Mouse (Mus musculus) hindbrain, postnatal 0 days (tissue): Measurements from ENCODE around the gene Kctd3. TPM values are rescaled to one million over a fixed set of nuclear protein-coding genes. Genes with fewer than 3 reads are reported as not detected.

ENCODE experiments used
- ATAC-seq: fragments of 200-750 bp; cut with Nextera tagmentation; 2 replicates; pipeline ENCODE4 v1.8.0; 2017; ENCODE audit warnings: mild to moderate bottlenecking, moderate TSS enrichment, moderate library complexity
- DNase-seq: peaks from one replicate; pipeline ENCODE4 v3.0.0-alpha.2; 2015; ENCODE audit warnings: low spot score
- H3K27ac ChIP-seq: fragments of 300-500 bp; sonication (generic); 2 replicates; pipeline ENCODE4 v1.5.1; 2014; ENCODE audit warnings: mild to moderate bottlenecking
- H3K27me3 ChIP-seq: fragments of 300-500 bp; sonication (generic); 2 replicates; pipeline ENCODE4 v1.6.1; 2014; ENCODE audit warnings: low read length, mixed read lengths; ENCODE audit not compliant: insufficient read depth
- H3K36me3 ChIP-seq: fragments of 300-500 bp; sonication (generic); 2 replicates; pipeline ENCODE4 v1.6.1; 2014; ENCODE audit warnings: low read length, mixed read lengths; ENCODE audit not compliant: insufficient read depth
- H3K4me1 ChIP-seq: fragments of 300-500 bp; sonication (generic); 2 replicates; pipeline ENCODE4 v1.6.1; 2014; ENCODE audit warnings: antibody characterized with exemption, low read length, mixed read lengths; ENCODE audit not compliant: insufficient read depth
- H3K4me2 ChIP-seq: fragments of 300-500 bp; sonication (generic); 2 replicates; pipeline ENCODE4 v1.6.1; 2014; ENCODE audit warnings: low read depth, mild to moderate bottlenecking, low read length, moderate library complexity, mixed read lengths
- H3K4me3 ChIP-seq: fragments of 300-500 bp; sonication (generic); 2 replicates; pipeline ENCODE4 v1.5.1; 2014; ENCODE audit warnings: low read length
- H3K9ac ChIP-seq: fragments of 300-500 bp; sonication (generic); replicated peaks from 2 replicates; pipeline ENCODE4 v1.6.1; 2014; ENCODE audit warnings: mild to moderate bottlenecking, low read length, moderate library complexity, mixed read lengths
- H3K9me3 ChIP-seq: fragments of 300-500 bp; sonication (generic); 2 replicates; pipeline ENCODE4 v1.6.1; 2016; ENCODE audit warnings: low read length, mixed read lengths
- CTCF ChIP-seq: IDR thresholded peaks from 2 replicates; pipeline ENCODE4 v1.5.1; 2016; ENCODE audit warnings: antibody characterized with exemption, control low read depth, low read depth
- WGBS: fragments of 180-500 bp; shearing (Covaris S2); extraction: QIAGEN DNeasy Blood & Tissue Kit; methylation state at CpG from one replicate; pipeline ENCODE4 v1.1.7; 2014; 5-methylcytosine and 5-hydroxymethylcytosine counted together
- polyA plus RNA-seq: library from polyadenylated mRNA; unstranded; fragments of >200 nt; fragmentation: Nextera tagmentation; extraction: Ambion mirVana; gene quantifications from 2 replicates; pipeline ENCODE4 v1.2.1, GENCODE M21; 2015
- total RNA-seq: library from RNA; depleted of rRNA; stranded (reverse); fragments of >200 nt; gene quantifications from 2 replicates; pipeline ENCODE4 v1.2.3, GENCODE M21; 2014

Gene Kctd3
- total and polyA plus RNA-seq, 2 experiments from 2014 or later: 45.4 to 73.8 TPM

- 82% methylated on average over 7 of the region's 7 CpGs for WGBS
- Histone ChIP-seq H3K4me2 (no peak overlapping the region), H3K36me3 (no peaks in the 10 kb centered on the region), H3K27ac (no peak overlapping the region), H3K4me3 (no peak overlapping the region), H3K4me1 (no peaks in the 10 kb centered on the region), H3K27me3 (no peaks in the 10 kb centered on the region), H3K9ac (no peak overlapping the region), H3K9me3 (no peaks in the 10 kb centered on the region)
- DNase-seq (no peak), ATAC-seq (no peak)
- no peak for TF ChIP-seq CTCF
Measured at GRCm38 (mm10) chr1:189030975-189031374, 23.3 kb upstream of the Kctd3 start.

- no peaks in the 10 kb centered on the region for H3K4me1 ChIP-seq
- no peak for ATAC-seq
- H3K27me3 ChIP-seq: no peaks in the 10 kb centered on the region
- H3K9ac ChIP-seq: no peak overlapping the region
- no peaks in the 10 kb centered on the region for H3K9me3 ChIP-seq
- H3K4me3 ChIP-seq: no peak overlapping the region
- H3K27ac ChIP-seq: no peak overlapping the region
- WGBS: 60% methylated on average over 1 of the region's 1 CpGs
- no peak overlapping the region for H3K4me2 ChIP-seq
- DNase-seq: peak; percentile 66
- peak; percentile 81 for TF ChIP-seq CTCF
- no peaks in the 10 kb centered on the region for H3K36me3 ChIP-seq
Measured at GRCm38 (mm10) chr1:189028267-189028666, 20.6 kb upstream of the Kctd3 start.

GRCm38 (mm10) chr1:189026885-189027284 lies 19.2 kb upstream of the Kctd3 start:
- H3K27ac ChIP-seq: no peak overlapping the region
- H3K4me1 ChIP-seq: no peaks in the 10 kb centered on the region
- TF ChIP-seq CTCF: peak; percentile 70
- WGBS: 59% methylated on average over 8 of the region's 8 CpGs
- DNase-seq (peak; percentile 84), ATAC-seq (peak; percentile 67; the same call in 1 of the 2 replicates)
- no peaks in the 10 kb centered on the region for H3K27me3 ChIP-seq
- H3K36me3 ChIP-seq: no peaks in the 10 kb centered on the region
- H3K4me3 ChIP-seq: no peak overlapping the region
- H3K9me3 ChIP-seq: no peaks in the 10 kb centered on the region
- no peak overlapping the region for H3K9ac ChIP-seq
- H3K4me2 ChIP-seq: no peak overlapping the region

GRCm38 (mm10) chr1:189023701-189024080 lies 16.1 kb upstream of the Kctd3 start:
- H3K9ac ChIP-seq: no peak overlapping the region
- H3K27ac ChIP-seq: no peak overlapping the region
- no peak overlapping the region for H3K4me2 ChIP-seq
- H3K36me3 ChIP-seq: no peaks in the 10 kb centered on the region
- DNase-seq (no peak), ATAC-seq (no peak)
- TF ChIP-seq CTCF: no peak
- no peak overlapping the region for H3K4me3 ChIP-seq
- H3K9me3 ChIP-seq: no peaks in the 10 kb centered on the region
- H3K27me3 ChIP-seq: no peaks in the 10 kb centered on the region
- H3K4me1 ChIP-seq: no peaks in the 10 kb centered on the region
- WGBS: 76% methylated on average over 1 of the region's 1 CpGs

GRCm38 (mm10) chr1:189022925-189023700 lies 15.5 kb upstream of the Kctd3 start:
- 40% methylated on average over 7 of the region's 7 CpGs for WGBS

GRCm38 (mm10) chr1:189015372-189015771 lies 7.7 kb upstream of the Kctd3 start:
- DNase-seq (no peak), ATAC-seq (no peak)
- Histone ChIP-seq H3K27me3 (no peaks in the 10 kb centered on the region), H3K4me2 (no peak overlapping the region), H3K36me3 (no peaks in the 10 kb centered on the region), H3K27ac (no peak overlapping the region), H3K9ac (no peak overlapping the region), H3K9me3 (no peaks in the 10 kb centered on the region), H3K4me3 (no peak overlapping the region), H3K4me1 (0 out of 2 replicates have a peak, but pooled peaks cover 3% of the 10 kb centered on the region)
- TF ChIP-seq CTCF: no peak
- WGBS: 55% methylated on average over 2 of the region's 2 CpGs

More at GRCm38 (mm10) chr1:189022925-189023700, 15.5 kb upstream of the Kctd3 start:
- no peak overlapping the region for H3K9ac ChIP-seq
- H3K9me3 ChIP-seq: no peaks in the 10 kb centered on the region
- no peak overlapping the region for H3K27ac ChIP-seq
- H3K4me3 ChIP-seq: no peak overlapping the region
- H3K4me1 ChIP-seq: no peaks in the 10 kb centered on the region
- DNase-seq: peak; percentile 65
- H3K36me3 ChIP-seq: no peaks in the 10 kb centered on the region
- no peaks in the 10 kb centered on the region for H3K27me3 ChIP-seq
- no peak overlapping the region for H3K4me2 ChIP-seq
- ATAC-seq: peak; percentile 38; the same call in 1 of the 2 replicates
- TF ChIP-seq CTCF: peak; percentile 64

GRCm38 (mm10) chr1:189013587-189013921 lies 5.9 kb upstream of the Kctd3 start:
- DNase-seq: no peak

More at GRCm38 (mm10) chr1:189013587-189013921, 5.9 kb upstream of the Kctd3 start:
- Histone ChIP-seq H3K9ac (no peak overlapping the region), H3K27ac (no peak overlapping the region), H3K9me3 (no peaks in the 10 kb centered on the region), H3K4me2 (peak overlapping the region; percentile 30), H3K36me3 (no peaks in the 10 kb centered on the region), H3K27me3 (no peaks in the 10 kb centered on the region), H3K4me1 (0 out of 2 replicates have a peak, but pooled peaks cover 3% of the 10 kb centered on the region), H3K4me3 (no peak overlapping the region)
- 10% methylated on average over 4 of the region's 4 CpGs for WGBS
- no peak; the same call in 1 of the 2 replicates for ATAC-seq
- TF ChIP-seq CTCF: no peak
